Mouse (Mus musculus) erythroblast, embryonic 14.5 days (primary cell): ENCODE results near the gene Mef2b.

Source experiments
- GATA1 ChIP-seq: IDR thresholded peaks from 2 replicates; pipeline ENCODE4 v1.6.1; 2012; ENCODE audit warnings: low read length, inconsistent platforms, mixed read lengths
- TAL1 ChIP-seq: IDR thresholded peaks from 3 replicates; pipeline ENCODE4 v1.6.1; 2012; ENCODE audit warnings: low read length, inconsistent platforms, mixed read lengths

- no peak for TF ChIP-seq GATA1
- no peak for TF ChIP-seq TAL1
These were observed 20.5 kb upstream of the Mef2b start for GRCm38 (mm10) chr8:70118726-70119700.
